Mouse (Mus musculus) forebrain, embryonic 16.5 days (tissue): Measurements from ENCODE around the gene Gm16405. TPM values are rescaled to one million over a fixed set of nuclear protein-coding genes. Genes with fewer than 3 reads are reported as not detected.
"Not testable (repeated sequence)": the region's sequence is repeated elsewhere in the genome, so short reads cannot be mapped to it uniquely, and the experiment has no call there.

Experiments used
- ATAC-seq: fragments of 200-750 bp; cut with Nextera tagmentation; 2 replicates; pipeline ENCODE4 v1.8.0; 2017; ENCODE audit warnings: mild to moderate bottlenecking, moderate library complexity
- H3K27ac ChIP-seq: fragments of 300-500 bp; sonication (generic); 2 replicates; pipeline ENCODE4 v1.5.1; 2014; ENCODE audit warnings: low read length, control low read depth
- H3K27me3 ChIP-seq: fragments of 300-500 bp; sonication (generic); replicated peaks from 2 replicates; pipeline ENCODE4 v1.6.1; 2014; ENCODE audit warnings: low read length; ENCODE audit not compliant: control insufficient read depth, insufficient read depth
- H3K36me3 ChIP-seq: fragments of 300-500 bp; sonication (generic); 2 replicates; pipeline ENCODE4 v1.6.1; 2014; ENCODE audit not compliant: control insufficient read depth, insufficient read depth
- H3K4me1 ChIP-seq: fragments of 300-500 bp; sonication (generic); replicated peaks from 2 replicates; pipeline ENCODE4 v1.6.1; 2014; ENCODE audit warnings: low read length; ENCODE audit not compliant: control insufficient read depth, insufficient read depth
- H3K4me2 ChIP-seq: fragments of 300-500 bp; sonication (generic); 2 replicates; pipeline ENCODE4 v1.6.1; 2014; ENCODE audit warnings: mild to moderate bottlenecking, low read length, control low read depth
- H3K4me3 ChIP-seq: fragments of 300-500 bp; sonication (generic); replicated peaks from 2 replicates; pipeline ENCODE4 v1.5.1; 2014; ENCODE audit warnings: mild to moderate bottlenecking, low read length, control low read depth
- H3K9ac ChIP-seq: fragments of 300-500 bp; sonication (generic); replicated peaks from 2 replicates; pipeline ENCODE4 v1.6.1; 2014; ENCODE audit warnings: low read depth, low read length, control low read depth
- H3K9me3 ChIP-seq: fragments of 300-500 bp; sonication (generic); 2 replicates; pipeline ENCODE4 v1.6.1; 2016; ENCODE audit warnings: low read length; ENCODE audit not compliant: control insufficient read depth
- WGBS: fragments of 180-500 bp; shearing (Covaris S2); extraction: QIAGEN DNeasy Blood & Tissue Kit; methylation state at CpG from one replicate; pipeline ENCODE4 v1.1.7; 2014; 5-methylcytosine and 5-hydroxymethylcytosine counted together
- polyA plus RNA-seq: library from polyadenylated mRNA; unstranded; fragments of >200 nt; fragmentation: Nextera tagmentation; extraction: Ambion mirVana; gene quantifications from 2 replicates; pipeline ENCODE4 v1.2.1, GENCODE M21; 2015

Gm16405 gene
- not detected in 2 replicates for polyA plus RNA-seq

- ATAC-seq, H3K36me3 ChIP-seq, H3K4me3 ChIP-seq, H3K9ac ChIP-seq, H3K4me1 ChIP-seq, H3K9me3 ChIP-seq, H3K4me2 ChIP-seq, H3K27ac ChIP-seq, H3K27me3 ChIP-seq: not testable (repeated sequence)
- no CpG with 5 or more reads among the region's 7 CpGs for WGBS
Observed at GRCm38 (mm10) chrX:54530908-54531307, at the start of gene Gm16405. Gene Gm16405 (plus strand): TSS chrX:54531208.

Other genes with a start within 250 kb of the Gm16405 start
- not detected in 2 replicates for gene Gm16430, start 91.0 kb downstream of the Gm16405 start, polyA plus RNA-seq